Mouse (Mus musculus) forebrain, postnatal 0 days (tissue): Measurements from ENCODE around the gene Olfr1412. TPM values are rescaled to one million over a fixed set of nuclear protein-coding genes. Genes with fewer than 3 reads are reported as not detected.

Experiments used
- ATAC-seq: fragments of 200-750 bp; cut with Nextera tagmentation; 2 replicates; pipeline ENCODE4 v1.8.0; 2017; ENCODE audit warnings: mild to moderate bottlenecking, moderate library complexity
- DNase-seq: peaks from one replicate; pipeline ENCODE4 v3.0.0-alpha.2; 2015
- H3K27ac ChIP-seq: fragments of 300-500 bp; sonication (generic); 2 replicates; pipeline ENCODE4 v1.5.1; 2014; ENCODE audit warnings: low read depth, mild to moderate bottlenecking, antibody characterized with exemption, low read length, moderate library complexity, mixed read lengths
- H3K27me3 ChIP-seq: fragments of 300-500 bp; sonication (generic); 2 replicates; pipeline ENCODE4 v1.6.1; 2014; ENCODE audit warnings: mild to moderate bottlenecking, low read length, mixed read lengths; ENCODE audit not compliant: insufficient read depth
- H3K36me3 ChIP-seq: fragments of 300-500 bp; sonication (generic); 2 replicates; pipeline ENCODE4 v1.6.1; 2014; ENCODE audit warnings: mild to moderate bottlenecking, moderate library complexity; ENCODE audit not compliant: insufficient read depth
- H3K4me1 ChIP-seq: fragments of 300-500 bp; sonication (generic); 2 replicates; pipeline ENCODE4 v1.6.1; 2014; ENCODE audit warnings: antibody characterized with exemption; ENCODE audit not compliant: insufficient read depth
- H3K4me2 ChIP-seq: fragments of 300-500 bp; sonication (generic); 2 replicates; pipeline ENCODE4 v1.6.1; 2014; ENCODE audit warnings: low read depth, mild to moderate bottlenecking, moderate library complexity
- H3K4me3 ChIP-seq: fragments of 300-500 bp; sonication (generic); 2 replicates; pipeline ENCODE4 v1.5.1; 2014; ENCODE audit warnings: low read depth, low read length, mixed read lengths
- H3K9ac ChIP-seq: fragments of 300-500 bp; sonication (generic); 2 replicates; pipeline ENCODE4 v1.6.1; 2014; ENCODE audit warnings: mild to moderate bottlenecking
- H3K9me3 ChIP-seq: fragments of 300-500 bp; sonication (generic); 2 replicates; pipeline ENCODE4 v1.6.1; 2016; ENCODE audit warnings: low read length
- CTCF ChIP-seq: sonication (generic); IDR thresholded peaks from 2 replicates; pipeline ENCODE4 v1.5.1; 2016; ENCODE audit warnings: antibody characterized with exemption, control low read depth, low read depth
- WGBS: fragments of 180-500 bp; shearing (Covaris S2); extraction: QIAGEN DNeasy Blood & Tissue Kit; methylation state at CpG from one replicate; pipeline ENCODE4 v1.1.7; 2014; 5-methylcytosine and 5-hydroxymethylcytosine counted together
- polyA plus RNA-seq: library from polyadenylated mRNA; unstranded; fragments of >200 nt; fragmentation: Nextera tagmentation; extraction: Ambion mirVana; gene quantifications from 2 replicates; pipeline ENCODE4 v1.2.1, GENCODE M21; 2015
- total RNA-seq: library from RNA; depleted of rRNA; stranded (reverse); fragments of >200 nt; gene quantifications from 2 replicates; pipeline ENCODE4 v1.2.3, GENCODE M21; 2014

The Olfr1412 gene
- total and polyA plus RNA-seq, 2 experiments from 2014 or later = not detected

DNA sequence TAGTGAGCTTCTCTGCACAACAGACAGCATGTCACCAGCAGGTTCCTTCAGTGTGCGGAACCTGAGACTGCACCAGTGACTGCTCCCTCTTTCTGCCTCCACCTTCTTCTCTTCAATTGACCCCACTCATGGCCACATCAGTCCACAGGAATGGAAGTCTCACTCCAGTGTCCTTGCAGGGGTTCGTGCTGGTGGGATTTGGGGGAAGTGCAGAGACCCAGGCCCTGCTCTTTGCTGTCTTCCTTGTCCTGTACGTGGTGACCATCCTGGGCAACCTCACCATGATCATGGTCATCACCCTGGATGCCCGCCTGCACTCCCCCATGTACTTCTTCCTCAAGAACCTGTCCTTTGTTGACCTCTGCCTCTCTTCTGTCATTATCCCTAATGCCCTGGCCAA, 22.1 kb downstream of the Olfr1412 start:
- no peak for ATAC-seq
- 74% methylated on average over 4 of the region's 4 CpGs for WGBS
- no peak for DNase-seq
- no peaks in the 10 kb centered on the region for H3K9me3 ChIP-seq
- TF ChIP-seq CTCF = no peak
- H3K27ac ChIP-seq = no peak overlapping the region
- no peak overlapping the region for H3K9ac ChIP-seq
- no peak overlapping the region for H3K4me3 ChIP-seq
- no peak overlapping the region for H3K4me2 ChIP-seq
- no peaks in the 10 kb centered on the region for H3K27me3 ChIP-seq
- H3K36me3 ChIP-seq = no peaks in the 10 kb centered on the region
- H3K4me1 ChIP-seq = no peaks in the 10 kb centered on the region

DNA sequence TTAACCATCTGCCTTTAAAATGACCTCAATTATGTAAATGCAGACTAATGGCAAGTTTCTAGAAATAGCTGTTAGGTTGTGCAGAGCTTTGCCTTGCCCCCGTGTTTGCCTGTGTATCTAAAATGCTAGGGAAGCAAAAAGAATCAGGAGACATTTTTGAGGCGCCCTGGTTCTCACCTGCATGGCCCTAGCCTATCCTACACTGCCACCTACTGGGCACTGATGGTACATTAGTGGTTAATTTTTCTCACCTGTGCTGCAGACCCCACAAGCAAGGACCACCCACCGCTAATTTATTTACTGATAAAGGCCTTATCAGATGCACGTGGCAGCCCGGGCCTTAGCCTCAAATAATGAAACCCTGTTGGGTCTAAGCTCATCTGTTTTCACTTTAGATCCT, 25.4 kb downstream of the Olfr1412 start:
- DNase-seq (peak; percentile 79), ATAC-seq (peak; percentile 50; the same call in 1 of the 2 replicates)
- H3K27me3 ChIP-seq = no peaks in the 10 kb centered on the region
- no peak overlapping the region for H3K4me2 ChIP-seq
- no peaks in the 10 kb centered on the region for H3K9me3 ChIP-seq
- no peaks in the 10 kb centered on the region for H3K36me3 ChIP-seq
- H3K9ac ChIP-seq = no peak overlapping the region
- no peak overlapping the region for H3K27ac ChIP-seq
- H3K4me3 ChIP-seq = no peak overlapping the region
- peak; percentile 88 for TF ChIP-seq CTCF
- no peaks in the 10 kb centered on the region for H3K4me1 ChIP-seq
- 3% methylated on average over 5 of the region's 5 CpGs for WGBS

DNA sequence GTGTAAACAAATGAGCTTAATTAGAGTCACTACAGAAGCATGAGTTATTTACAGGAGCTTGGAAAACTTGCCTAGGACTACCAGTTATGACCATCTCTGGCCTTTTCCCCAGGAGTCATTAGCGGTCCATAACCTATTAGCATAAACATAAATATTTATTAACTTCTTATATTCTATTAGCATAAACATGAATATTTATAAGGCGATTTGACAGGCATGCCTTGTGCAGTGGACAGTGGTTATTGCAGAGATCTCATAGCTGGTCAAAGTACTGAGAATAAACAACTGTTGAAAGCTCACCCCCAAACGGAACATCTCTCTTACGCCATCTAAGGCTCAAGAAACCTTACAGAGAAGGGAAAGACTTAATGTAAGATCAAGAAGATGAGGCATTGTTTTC, 27.6 kb downstream of the Olfr1412 start:
- H3K36me3 ChIP-seq = no peaks in the 10 kb centered on the region
- no peak for ATAC-seq
- no peak overlapping the region for H3K27ac ChIP-seq
- no peaks in the 10 kb centered on the region for H3K27me3 ChIP-seq
- no peak for DNase-seq
- H3K9ac ChIP-seq = no peak overlapping the region
- H3K4me2 ChIP-seq = no peak overlapping the region
- 27% methylated on average over 4 of the region's 4 CpGs for WGBS
- H3K4me3 ChIP-seq = no peak overlapping the region
- no peaks in the 10 kb centered on the region for H3K4me1 ChIP-seq
- no peaks in the 10 kb centered on the region for H3K9me3 ChIP-seq
- TF ChIP-seq CTCF = no peak

DNA sequence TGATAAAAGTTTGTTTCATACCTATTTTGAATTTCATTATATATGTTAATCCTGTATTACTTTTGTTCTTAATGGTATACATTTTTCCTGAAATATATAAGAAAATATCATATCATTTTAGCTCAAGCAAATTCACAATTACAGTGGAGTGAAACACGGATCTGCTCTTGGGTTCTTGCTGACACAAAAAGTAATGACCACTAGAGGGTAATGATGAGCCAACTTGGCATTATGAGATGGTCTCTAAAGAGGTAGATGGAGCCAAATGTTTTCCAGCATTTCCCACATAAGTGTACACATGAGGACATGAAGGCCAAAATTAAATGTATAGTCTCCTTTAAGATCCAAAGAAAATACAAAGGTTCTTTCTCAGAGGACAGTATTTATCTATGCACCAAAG, 28.9 kb downstream of the Olfr1412 start:
- H3K36me3 ChIP-seq = no peaks in the 10 kb centered on the region
- WGBS = 13% methylated on average over 1 of the region's 1 CpGs
- H3K4me1 ChIP-seq = no peaks in the 10 kb centered on the region
- peak; percentile 73 for TF ChIP-seq CTCF
- peak; percentile 61 for DNase-seq
- no peak overlapping the region for H3K4me3 ChIP-seq
- H3K9ac ChIP-seq = no peak overlapping the region
- no peak; the same call in 1 of the 2 replicates for ATAC-seq
- no peak overlapping the region for H3K4me2 ChIP-seq
- H3K27ac ChIP-seq = no peak overlapping the region
- no peaks in the 10 kb centered on the region for H3K27me3 ChIP-seq
- H3K9me3 ChIP-seq = no peaks in the 10 kb centered on the region

DNA sequence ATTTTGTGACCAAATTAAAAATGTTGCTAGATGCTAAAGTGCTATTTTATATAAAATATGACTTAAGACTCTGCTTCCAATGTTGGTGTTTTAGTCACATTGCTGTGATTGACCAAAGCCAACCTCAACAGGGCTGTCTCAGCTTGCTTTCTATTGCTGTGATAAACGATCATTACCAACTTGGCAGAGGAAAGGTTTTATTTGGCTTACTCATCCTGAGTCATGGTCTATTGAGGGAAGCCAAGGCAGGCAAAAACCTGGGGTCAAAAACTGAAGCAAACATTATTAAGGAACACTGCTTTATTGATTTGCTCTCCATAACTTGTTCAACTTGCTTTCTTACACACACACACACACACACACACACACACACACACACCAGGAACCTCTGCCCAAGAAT, 30.5 kb downstream of the Olfr1412 start:
- no peak overlapping the region for H3K9ac ChIP-seq
- no peaks in the 10 kb centered on the region for H3K36me3 ChIP-seq
- H3K27ac ChIP-seq = no peak overlapping the region
- no peak for DNase-seq
- H3K9me3 ChIP-seq = no peaks in the 10 kb centered on the region
- H3K4me3 ChIP-seq = no peak overlapping the region
- no peak for TF ChIP-seq CTCF
- 71% methylated on average over 1 of the region's 1 CpGs for WGBS
- no peaks in the 10 kb centered on the region for H3K4me1 ChIP-seq
- ATAC-seq = no peak
- H3K4me2 ChIP-seq = no peak overlapping the region
- H3K27me3 ChIP-seq = no peaks in the 10 kb centered on the region

DNA sequence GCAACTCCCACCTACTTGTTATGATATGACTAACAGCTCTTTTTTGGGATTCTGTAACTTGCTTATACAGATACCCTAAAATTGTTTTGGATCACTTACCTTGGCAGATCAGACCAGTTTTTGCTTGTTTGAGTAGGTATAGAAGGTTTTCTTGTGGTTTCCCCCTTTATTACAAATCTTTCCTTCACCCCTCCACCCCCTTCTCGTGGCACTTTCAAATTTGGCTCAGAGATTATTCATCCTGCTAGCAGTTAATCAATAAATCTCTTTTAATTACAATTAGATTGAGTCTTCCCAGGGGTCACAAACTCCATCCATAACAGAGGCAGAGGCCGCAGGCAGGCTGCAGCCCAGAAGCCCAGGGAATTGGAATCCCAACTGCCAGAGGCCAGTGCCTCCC, 31.9 kb downstream of the Olfr1412 start, which contains the start of gene Olfr12:
Gene Olfr12, plus strand, starts transcription at position 301 of the 400 bp plus-strand sequence.
- Histone ChIP-seq H3K36me3 (no peaks in the 10 kb centered on the region), H3K4me2 (no peak within 1 kb of the TSS), H3K9ac (no peak within 1 kb of the TSS), H3K9me3 (no peaks in the 10 kb centered on the region), H3K4me1 (no peaks in the 10 kb centered on the region), H3K4me3 (no peak within 1 kb of the TSS), H3K27ac (no peak within 1 kb of the TSS), H3K27me3 (no peaks in the 10 kb centered on the region)
- ATAC-seq (no peak), DNase-seq (no peak)
- TF ChIP-seq CTCF = no peak
- WGBS = 66% methylated on average over 2 of the region's 2 CpGs

DNA sequence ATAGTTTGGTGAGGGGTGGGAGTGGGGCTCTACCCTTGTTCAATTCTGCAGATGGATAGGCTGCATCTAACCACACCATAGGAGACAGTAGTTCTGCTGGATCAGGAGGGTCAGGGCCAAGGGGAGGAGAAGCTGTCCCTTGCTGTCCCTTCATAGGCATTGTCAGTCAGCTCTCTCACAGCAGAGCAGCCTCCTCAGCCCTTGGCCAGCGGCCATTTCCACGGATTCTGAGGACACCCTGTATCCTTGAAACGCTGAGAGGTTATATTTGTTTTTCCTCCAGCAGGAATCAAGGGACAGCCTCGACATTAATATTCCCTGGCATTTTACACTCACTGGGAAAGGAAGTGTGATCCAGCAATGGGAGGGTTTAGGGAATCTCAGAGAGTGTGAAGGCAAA, 32.8 kb downstream of the Olfr1412 start:
- DNase-seq (no peak), ATAC-seq (no peak)
- 72% methylated on average over 4 of the region's 4 CpGs for WGBS
- Histone ChIP-seq H3K4me3 (no peak overlapping the region), H3K27me3 (no peaks in the 10 kb centered on the region), H3K4me2 (no peak overlapping the region), H3K9me3 (no peaks in the 10 kb centered on the region), H3K4me1 (no peaks in the 10 kb centered on the region), H3K27ac (no peak overlapping the region), H3K36me3 (no peaks in the 10 kb centered on the region), H3K9ac (no peak overlapping the region)
- no peak for TF ChIP-seq CTCF

DNA sequence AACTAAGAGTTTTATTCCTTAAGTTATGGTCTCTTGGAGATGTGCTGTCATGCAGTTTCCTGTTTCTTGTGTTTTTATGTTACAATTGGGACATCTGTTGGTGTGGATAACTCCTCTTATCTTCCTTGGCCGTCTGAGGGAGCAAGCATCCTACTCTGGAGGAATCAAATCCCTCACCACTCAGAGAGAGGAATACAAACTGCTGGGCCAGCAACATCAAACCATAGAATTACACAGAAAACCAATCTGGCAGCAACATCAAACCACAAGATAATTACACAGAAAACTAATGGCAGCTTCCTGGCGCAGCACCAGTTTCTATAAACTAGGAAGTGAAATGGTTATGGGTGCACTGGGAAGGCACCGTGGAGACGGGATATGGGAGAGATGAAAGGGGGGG, 42.6 kb downstream of the Olfr1412 start:
- H3K4me2 ChIP-seq = no peak overlapping the region
- H3K27me3 ChIP-seq = no peaks in the 10 kb centered on the region
- H3K4me1 ChIP-seq = no peaks in the 10 kb centered on the region
- no peak overlapping the region for H3K4me3 ChIP-seq
- ATAC-seq (no peak), DNase-seq (no peak)
- H3K9me3 ChIP-seq = no peaks in the 10 kb centered on the region
- no peaks in the 10 kb centered on the region for H3K36me3 ChIP-seq
- TF ChIP-seq CTCF = no peak
- WGBS = 52% methylated on average over 4 of the region's 4 CpGs
- no peak overlapping the region for H3K27ac ChIP-seq
- no peak overlapping the region for H3K9ac ChIP-seq
